In the genomic region with DNA sequence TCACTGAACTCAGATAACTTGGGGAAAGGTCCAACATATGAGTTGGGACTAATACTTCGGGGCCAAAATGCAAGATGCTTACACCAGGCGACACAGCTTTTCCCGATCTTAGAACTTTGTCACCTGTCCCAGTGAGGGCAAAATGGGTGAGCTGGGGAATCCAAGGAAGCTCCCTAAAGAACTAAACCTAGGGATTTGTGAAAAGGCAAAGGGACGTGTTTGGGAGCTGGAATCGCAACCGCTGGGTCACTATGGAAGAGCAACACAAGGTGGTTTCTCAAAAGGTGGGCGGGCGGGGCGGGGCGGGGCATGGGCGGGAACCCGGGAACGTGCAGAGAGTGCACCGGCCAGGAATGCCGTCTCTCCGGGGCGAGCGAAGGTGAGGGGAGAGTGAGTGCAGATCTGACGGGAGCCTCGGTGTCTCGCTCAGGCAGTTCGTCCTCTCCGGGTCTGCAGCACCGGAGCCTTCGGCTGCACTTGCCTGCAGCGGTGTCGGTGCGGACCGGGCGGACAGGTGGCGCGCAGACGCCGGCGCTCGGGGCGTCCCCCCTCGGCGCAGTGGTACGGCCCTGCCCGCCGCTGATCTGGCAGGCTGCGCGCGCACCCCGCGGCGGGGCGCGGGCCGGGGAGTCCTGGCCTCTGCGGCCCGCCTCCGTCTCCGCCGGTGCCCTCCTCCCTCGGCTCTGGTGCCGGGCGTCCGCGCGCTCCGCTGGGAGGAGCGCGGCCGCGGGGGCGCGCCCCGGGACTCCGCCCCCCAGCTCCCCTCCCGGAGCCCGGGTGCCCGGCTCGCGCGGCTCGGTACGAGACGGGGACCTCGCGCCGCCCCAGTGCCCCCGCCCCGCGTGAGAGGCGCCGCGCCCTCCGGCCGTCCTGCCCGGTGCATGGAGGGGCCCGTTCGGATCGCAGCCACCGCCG, we compare ENCODE assay signal across 8 mouse cellular contexts. TPM values are rescaled to one million over a fixed set of nuclear protein-coding genes. Genes with fewer than 3 reads are reported as not detected.
A peak's percentile ranks its signal among the peaks of the same experiment; 100 is the strongest.
DNase-seq lines count a peak whose midpoint lies in the region; ATAC-seq lines count a peak whose summit lies in the region.

Gene Cdon (plus strand): TSS at position 324 of the 915 bp plus-strand sequence.

- WGBS in hindbrain, embryonic 12.5 days = under 1% methylated on average over 62 of the region's 97 CpGs

- peaks cover 26% of the 10 kb centered on the region for H3K4me1 ChIP-seq in hindbrain, embryonic 12.5 days

- ATAC-seq in hindbrain, embryonic 12.5 days (ENCODE audit: low FRiP score) = peak; percentile 95

- peak within 1 kb of the TSS; percentile 96 for H3K9ac ChIP-seq in hindbrain, embryonic 12.5 days

- H3K4me2 ChIP-seq in hindbrain, embryonic 12.5 days (replicated peaks) = peak within 1 kb of the TSS; percentile 72

- peak; percentile 86 for DNase-seq in R1 (ENCODE audit: low read depth, low spot score)
- peak; percentile 82 to 84 for DNase-seq in cerebellum, postnatal 10 days
- peak; percentile 64 to 70 for DNase-seq in frontal cortex, postnatal 14 days (ENCODE audit: low spot score in 2 of 2)
- peak; percentile 79 to 81 for DNase-seq in layer of hippocampus, postnatal 14 days (ENCODE audit: low spot score in 2 of 2)
- DNase-seq in lung, postnatal 10 days = peak; percentile 91
- peak; percentile 92 for DNase-seq in retina, adult 2 months (ENCODE audit: low read depth, low spot score)
- DNase-seq in thymus, postnatal 36 days = peak; percentile 90 to 95

- no peaks in the 10 kb centered on the region for H3K36me3 ChIP-seq in hindbrain, embryonic 12.5 days

- H3K9me3 ChIP-seq in hindbrain, embryonic 12.5 days (replicated peaks) = no peaks in the 10 kb centered on the region

- H3K4me3 ChIP-seq in hindbrain, embryonic 12.5 days = peak within 1 kb of the TSS; percentile 91

- peak within 1 kb of the TSS; percentile 98 for H3K27ac ChIP-seq in hindbrain, embryonic 12.5 days

- H3K27me3 ChIP-seq in hindbrain, embryonic 12.5 days = peaks cover 13% of the 10 kb centered on the region

RNA-seq across cellular contexts. Expression of gene Cdon, which starts in this region (rescaled TPM):
- 15.8 and 21.5 TPM in 2 replicates for polyA plus RNA-seq in hindbrain, embryonic 12.5 days (2016; fragmentation: Nextera tagmentation; extraction: Ambion mirVana)
- total RNA-seq in layer of hippocampus, postnatal 14 days (2021) = 10 to 100 TPM in 1 of 2 experiments, 1 to 10 TPM in 1; 8.5 to 10.4 TPM

Comparison
In these comparisons a context has a peak if more than half of its experiments do, and no peak if none do; other contexts are left out.
1. Peak in every context shown above with its lines: DNase-seq, ATAC-seq, H3K4me3 ChIP-seq and H3K27ac ChIP-seq.